Mouse (Mus musculus) liver, embryonic 11.5 days (tissue): ENCODE measurements around the gene Mkrn2. TPM values are rescaled to one million over a fixed set of nuclear protein-coding genes. Genes with fewer than 3 reads are reported as not detected.

Source experiments
- ATAC-seq: fragments of 200-750 bp; cut with Nextera tagmentation; replicated peaks from 2 replicates; pipeline ENCODE4 v1.8.0; 2017; ENCODE audit warnings: moderate number of reproducible peaks, mild to moderate bottlenecking, moderate TSS enrichment, moderate library complexity; ENCODE audit not compliant: low FRiP score
- DNase-seq: peaks from one replicate; pipeline ENCODE4 v3.0.0-alpha.2; 2017; ENCODE audit warnings: low spot score
- H3K27ac ChIP-seq: fragments of 300-500 bp; sonication (generic); 2 replicates; pipeline ENCODE4 v1.5.1; 2014; ENCODE audit warnings: mild to moderate bottlenecking, low read depth, low read length, control low read depth
- H3K27me3 ChIP-seq: fragments of 300-500 bp; sonication (generic); replicated peaks from 2 replicates; pipeline ENCODE4 v1.6.1; 2014; ENCODE audit warnings: low read length, mixed read lengths; ENCODE audit not compliant: control insufficient read depth, insufficient read depth
- H3K36me3 ChIP-seq: fragments of 300-500 bp; sonication (generic); 2 replicates; pipeline ENCODE4 v1.6.1; 2014; ENCODE audit warnings: mild to moderate bottlenecking, low read length, moderate library complexity, mixed read lengths; ENCODE audit not compliant: control insufficient read depth, insufficient read depth
- H3K4me1 ChIP-seq: fragments of 300-500 bp; sonication (generic); replicated peaks from 2 replicates; pipeline ENCODE4 v1.6.1; 2014; ENCODE audit warnings: low read length, mixed read lengths; ENCODE audit not compliant: control insufficient read depth, insufficient read depth
- H3K4me2 ChIP-seq: fragments of 300-500 bp; sonication (generic); 2 replicates; pipeline ENCODE4 v1.6.1; 2014; ENCODE audit warnings: mild to moderate bottlenecking, control low read depth, moderate library complexity
- H3K4me3 ChIP-seq: fragments of 300-500 bp; sonication (generic); 2 replicates; pipeline ENCODE4 v1.5.1; 2014; ENCODE audit warnings: low read depth, low read length, control low read depth
- H3K9ac ChIP-seq: fragments of 300-500 bp; sonication (generic); 2 replicates; pipeline ENCODE4 v1.6.1; 2014; ENCODE audit warnings: low read depth, low read length, control low read depth
- H3K9me3 ChIP-seq: fragments of 300-500 bp; sonication (generic); 2 replicates; pipeline ENCODE4 v1.6.1; 2016; ENCODE audit warnings: low read length, inconsistent platforms, mixed read lengths; ENCODE audit not compliant: control insufficient read depth
- WGBS: fragments of 180-500 bp; shearing (Covaris S2); extraction: QIAGEN DNeasy Blood & Tissue Kit; methylation state at CpG from one replicate; pipeline ENCODE4 v1.1.7; 2014; 5-methylcytosine and 5-hydroxymethylcytosine counted together
- polyA plus RNA-seq: library from polyadenylated mRNA; unstranded; fragments of >200 nt; fragmentation: Nextera tagmentation; extraction: Ambion mirVana; gene quantifications from 2 replicates; pipeline ENCODE4 v1.2.1, GENCODE M21; 2014

Gene Mkrn2
- polyA plus RNA-seq, 1 experiment from 2014 or later: 21.5 TPM

DNA sequence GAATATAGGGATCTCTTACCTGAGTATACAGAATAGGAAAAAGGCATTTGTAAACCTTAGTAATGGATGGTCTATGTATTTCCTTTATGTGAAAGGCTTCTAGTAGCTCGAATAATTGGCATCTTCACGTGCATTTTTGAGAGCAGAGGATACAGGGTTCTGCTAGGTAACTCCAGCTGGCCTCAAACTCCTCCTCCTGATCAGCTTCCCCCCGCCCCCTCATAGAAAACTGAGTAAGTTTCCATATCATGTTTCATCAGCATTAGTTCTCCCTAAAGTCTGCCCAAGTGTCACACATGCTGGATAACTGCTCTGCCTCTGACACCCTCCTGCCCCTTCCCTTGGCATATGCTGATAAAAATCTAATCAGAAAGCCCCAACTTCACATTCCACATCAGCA is 20.9 kb upstream of the Mkrn2 start:
- no peaks in the 10 kb centered on the region for H3K9me3 ChIP-seq
- H3K27me3 ChIP-seq: no peaks in the 10 kb centered on the region
- no peak overlapping the region for H3K4me2 ChIP-seq
- no peak overlapping the region for H3K4me3 ChIP-seq
- peaks cover 16% of the 10 kb centered on the region for H3K36me3 ChIP-seq
- ATAC-seq: no peak
- H3K4me1 ChIP-seq: no peaks in the 10 kb centered on the region
- DNase-seq: no peak
- no peak overlapping the region for H3K9ac ChIP-seq
- WGBS: 84% methylated on average over 3 of the region's 3 CpGs
- no peak overlapping the region for H3K27ac ChIP-seq

DNA sequence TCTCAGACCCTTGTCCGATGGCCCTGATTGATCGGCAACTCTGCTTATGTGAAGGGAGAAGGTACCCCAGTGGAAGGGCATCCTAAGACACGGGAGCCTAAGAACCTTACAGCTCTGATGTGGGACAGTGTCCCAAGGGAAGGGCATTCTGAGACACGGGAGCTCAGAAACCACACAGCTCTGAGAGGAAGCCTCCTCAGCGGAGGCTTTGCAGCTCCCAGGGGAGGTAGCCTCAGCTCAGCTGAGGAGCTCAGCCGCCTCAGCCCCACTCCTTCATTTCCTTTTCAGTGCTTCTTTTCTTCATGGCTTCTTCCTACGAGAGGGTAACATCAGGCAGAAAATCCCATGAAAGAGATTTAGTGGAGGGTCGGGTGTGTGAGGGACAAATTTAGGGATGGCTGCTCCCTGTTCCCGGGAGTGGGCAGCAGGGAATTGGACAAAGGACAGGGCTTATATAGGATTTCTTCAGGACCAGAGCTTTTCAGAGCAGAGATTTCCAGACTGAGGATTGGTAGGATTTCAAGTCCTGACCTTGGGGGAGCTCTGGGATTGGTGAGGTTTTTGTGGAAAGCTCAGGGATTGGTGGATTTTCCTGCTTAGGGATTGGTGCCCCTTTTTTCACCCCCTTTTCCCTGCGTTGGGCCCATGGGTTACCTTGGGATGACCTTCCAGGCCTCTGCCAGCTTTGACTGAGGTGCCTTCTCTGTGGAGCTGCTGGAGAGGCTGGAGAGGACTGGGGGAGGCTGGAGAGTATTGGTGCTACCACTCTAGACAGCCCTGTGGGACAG is 19.2 kb upstream of the Mkrn2 start:
- Histone ChIP-seq H3K4me3 (no peak overlapping the region), H3K4me2 (no peak overlapping the region), H3K4me1 (no peaks in the 10 kb centered on the region), H3K9me3 (no peaks in the 10 kb centered on the region), H3K27me3 (no peaks in the 10 kb centered on the region), H3K9ac (no peak overlapping the region), H3K27ac (no peak overlapping the region), H3K36me3 (peaks cover 8% of the 10 kb centered on the region; the same call in 1 of the 2 replicates)
- ATAC-seq (no peak), DNase-seq (no peak)
- 76% methylated on average over 10 of the region's 10 CpGs for WGBS

DNA sequence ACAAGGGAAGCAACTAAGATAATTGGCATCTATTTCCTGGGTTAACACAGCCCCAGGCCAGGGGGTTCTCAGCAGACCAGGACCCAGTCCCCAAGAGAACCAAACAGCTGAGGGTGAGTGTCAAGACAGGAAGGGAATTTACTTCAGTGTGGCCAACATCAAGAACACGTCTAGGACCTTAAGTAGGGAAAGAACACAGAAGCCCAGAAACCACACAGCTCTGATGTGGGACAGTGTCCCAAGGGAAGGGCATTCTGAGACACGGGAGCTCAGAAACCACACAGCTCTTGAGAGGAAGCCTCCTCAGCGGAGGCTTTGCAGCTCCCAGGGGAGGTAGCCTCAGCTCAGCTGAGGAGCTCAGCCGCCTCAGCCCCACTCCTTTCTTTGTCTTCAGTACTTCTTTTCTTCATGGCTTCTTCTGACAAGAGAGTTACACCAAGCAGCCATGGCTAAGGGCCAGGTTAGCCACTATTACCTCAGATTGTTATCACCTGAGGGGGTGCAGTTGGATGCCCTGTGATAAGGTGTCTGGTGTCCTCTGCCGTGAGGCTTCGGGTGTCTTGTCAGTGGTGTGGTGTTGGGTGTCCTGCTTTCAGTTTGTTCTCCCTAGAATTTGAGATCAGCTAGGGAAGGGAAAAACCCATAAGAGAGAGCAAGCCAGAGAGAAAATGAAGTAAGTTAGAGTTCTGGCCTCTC is 18.1 kb upstream of the Mkrn2 start:
- 68% methylated on average over 6 of the region's 6 CpGs for WGBS
- Histone ChIP-seq H3K4me2 (no peak overlapping the region), H3K36me3 (0 out of 2 replicates have a peak, but pooled peaks cover 1% of the 10 kb centered on the region), H3K4me1 (no peaks in the 10 kb centered on the region), H3K9ac (no peak overlapping the region), H3K27ac (no peak overlapping the region), H3K27me3 (no peaks in the 10 kb centered on the region), H3K4me3 (no peak overlapping the region), H3K9me3 (no peaks in the 10 kb centered on the region)
- ATAC-seq: no peak
- DNase-seq: no peak

DNA sequence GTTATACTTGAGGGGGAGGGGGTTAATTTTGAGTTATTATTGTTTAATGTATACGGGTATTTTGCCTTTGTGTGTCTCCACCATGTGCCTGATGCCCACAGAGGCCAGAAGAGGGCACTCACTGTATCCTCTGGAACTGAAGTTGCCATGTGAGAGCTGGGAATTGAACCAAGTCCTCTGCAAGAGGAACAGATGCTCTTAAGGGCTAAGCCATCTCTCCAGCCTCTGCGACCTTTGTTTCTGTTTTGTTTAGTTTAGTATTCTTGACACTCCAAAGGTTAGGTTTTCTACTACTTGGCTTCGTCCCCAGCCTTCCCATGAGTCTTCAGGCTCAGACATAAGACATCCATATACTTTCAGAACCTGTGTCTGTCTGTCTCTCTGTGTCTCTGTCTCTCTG is 17.5 kb upstream of the Mkrn2 start:
- Histone ChIP-seq H3K4me2 (no peak overlapping the region), H3K4me1 (no peaks in the 10 kb centered on the region), H3K27ac (no peak overlapping the region), H3K27me3 (no peaks in the 10 kb centered on the region), H3K9me3 (no peaks in the 10 kb centered on the region), H3K36me3 (no peaks in the 10 kb centered on the region), H3K4me3 (no peak overlapping the region), H3K9ac (no peak overlapping the region)
- 68% methylated on average over 3 of the region's 3 CpGs for WGBS
- DNase-seq (no peak), ATAC-seq (no peak)

DNA sequence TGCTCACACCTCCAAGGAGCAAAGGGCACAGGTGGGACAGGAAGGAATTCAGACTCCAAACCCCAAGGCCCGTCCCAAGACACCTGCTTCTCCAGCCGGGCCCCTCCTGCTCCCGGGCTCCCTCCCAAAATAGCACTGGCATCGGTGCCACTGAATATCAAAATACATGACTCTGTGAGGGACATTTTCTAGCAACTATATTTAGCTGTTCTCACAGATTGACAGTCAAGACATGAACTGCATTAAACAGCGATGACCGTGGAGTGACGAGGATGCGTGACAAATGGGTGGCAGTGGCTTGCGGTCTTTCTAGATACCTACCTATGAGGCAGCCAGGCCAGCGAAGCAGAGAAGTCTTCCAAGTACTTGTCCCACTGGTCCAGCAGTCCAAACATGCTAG is 15.4 kb upstream of the Mkrn2 start:
- no peak overlapping the region for H3K9ac ChIP-seq
- DNase-seq (no peak), ATAC-seq (no peak)
- no peaks in the 10 kb centered on the region for H3K4me1 ChIP-seq
- H3K4me2 ChIP-seq: no peak overlapping the region
- H3K9me3 ChIP-seq: no peaks in the 10 kb centered on the region
- WGBS: 86% methylated on average over 10 of the region's 10 CpGs
- H3K4me3 ChIP-seq: no peak overlapping the region
- no peaks in the 10 kb centered on the region for H3K27me3 ChIP-seq
- no peak overlapping the region for H3K27ac ChIP-seq
- H3K36me3 ChIP-seq: no peaks in the 10 kb centered on the region

DNA sequence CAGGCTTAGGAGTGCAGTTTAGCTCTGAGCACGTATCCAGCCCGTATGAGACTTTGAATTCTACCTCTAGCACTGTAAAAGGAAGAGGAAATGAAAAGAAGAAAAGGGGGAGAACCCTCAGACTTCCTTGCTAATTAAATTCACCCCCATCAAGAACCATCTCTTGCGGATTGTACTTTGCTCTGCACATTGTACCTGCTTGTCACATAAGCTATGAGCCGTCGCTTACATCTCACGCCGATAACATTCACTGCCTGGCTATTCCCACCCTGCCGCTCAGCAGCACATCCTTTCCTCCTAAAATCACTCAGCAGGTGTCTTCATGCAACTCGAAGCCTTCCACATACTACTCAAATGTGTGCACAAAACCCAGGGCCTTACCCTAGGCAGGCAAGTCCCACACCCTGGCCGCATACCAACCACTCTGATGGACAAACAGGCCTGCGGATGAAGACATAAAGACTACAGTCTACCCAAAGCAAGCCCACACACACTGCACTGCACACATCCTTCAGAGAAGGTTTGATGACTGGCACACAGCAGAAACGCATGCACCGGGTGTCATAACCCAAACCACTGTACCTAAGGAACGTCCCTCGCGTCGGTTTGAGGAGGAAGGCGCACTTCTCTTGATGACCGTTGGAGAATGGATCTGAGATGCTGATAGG is 9.9 kb upstream of the Mkrn2 start:
- no peaks in the 10 kb centered on the region for H3K36me3 ChIP-seq
- no peak overlapping the region for H3K27ac ChIP-seq
- peak overlapping the region; percentile 21 for H3K4me2 ChIP-seq
- H3K27me3 ChIP-seq: no peaks in the 10 kb centered on the region; the same call in 1 of the 2 replicates
- H3K4me1 ChIP-seq: no peaks in the 10 kb centered on the region
- H3K4me3 ChIP-seq: 0 out of 2 replicates have a peak overlapping the region, but pooled peaks have one; percentile 5
- WGBS: 83% methylated on average over 19 of the region's 19 CpGs
- no peak overlapping the region for H3K9ac ChIP-seq
- DNase-seq (no peak), ATAC-seq (no peak)
- H3K9me3 ChIP-seq: no peaks in the 10 kb centered on the region

DNA sequence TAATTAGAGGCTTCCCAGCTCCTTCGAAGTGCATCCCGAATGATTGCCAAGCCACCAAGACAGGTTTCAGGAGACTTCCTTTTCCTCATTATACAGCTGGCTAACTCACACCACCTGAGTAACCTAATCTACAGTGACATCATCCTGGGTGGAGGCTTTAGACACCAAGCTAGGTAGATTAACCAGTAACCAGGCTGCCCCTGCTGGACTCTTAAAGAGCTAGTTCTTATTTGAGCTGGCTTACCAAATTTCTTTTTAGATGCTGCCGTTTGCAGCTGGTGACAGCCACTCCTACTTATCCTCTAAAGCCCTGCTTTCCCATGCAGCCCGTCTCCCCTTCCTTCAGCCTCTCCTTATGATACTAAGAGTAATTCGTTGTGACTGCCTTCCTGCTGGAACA is 9.2 kb upstream of the Mkrn2 start, which contains the start of gene Mkrn2os:
TSS of gene Mkrn2os (minus strand) at position 119 of the 400 bp plus-strand sequence.
- Histone ChIP-seq H3K27ac (no peak within 1 kb of the TSS), H3K4me1 (no peaks in the 10 kb centered on the region), H3K4me3 (0 out of 2 replicates have a peak within 1 kb of the TSS, but pooled peaks have one; percentile 5), H3K9me3 (no peaks in the 10 kb centered on the region), H3K9ac (peak within 1 kb of the TSS; percentile 22; the same call in 1 of the 2 replicates), H3K4me2 (peak within 1 kb of the TSS; percentile 43), H3K27me3 (no peaks in the 10 kb centered on the region; the same call in 1 of the 2 replicates), H3K36me3 (no peaks in the 10 kb centered on the region)
- 56% methylated on average over 5 of the region's 5 CpGs for WGBS
- DNase-seq: no peak
- ATAC-seq: no peak

DNA sequence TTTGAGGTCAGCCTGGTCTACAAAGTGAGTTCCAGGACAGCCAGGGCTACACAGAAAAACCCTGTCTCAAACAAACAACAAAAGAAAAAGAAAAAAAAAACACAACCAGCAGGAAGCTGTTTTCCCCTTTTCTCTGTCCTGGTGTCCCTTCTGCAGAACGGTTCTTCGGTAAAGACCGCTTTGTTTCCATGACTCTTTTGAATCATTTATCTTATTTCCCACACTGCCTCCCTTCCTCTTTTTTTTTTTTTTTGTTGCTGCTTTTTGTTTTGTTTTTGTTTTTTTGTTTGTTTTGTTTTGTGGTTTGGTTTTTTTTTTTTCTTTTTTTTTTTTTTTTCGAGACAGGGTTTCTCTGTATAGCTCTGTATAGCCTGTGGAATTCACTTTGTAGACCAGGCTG is 8.4 kb upstream of the Mkrn2 start:
- ATAC-seq (no peak), DNase-seq (no peak)
- Histone ChIP-seq H3K27ac (no peak overlapping the region), H3K9me3 (no peaks in the 10 kb centered on the region), H3K9ac (no peak overlapping the region), H3K36me3 (no peaks in the 10 kb centered on the region), H3K4me1 (no peaks in the 10 kb centered on the region), H3K4me2 (no peak overlapping the region), H3K4me3 (no peak overlapping the region), H3K27me3 (no peaks in the 10 kb centered on the region; the same call in 1 of the 2 replicates)
- WGBS: 71% methylated on average over 4 of the region's 4 CpGs
